Mouse (Mus musculus) heart, adult 2 months (tissue): ENCODE measurements around the gene Nemp1. TPM values are rescaled to one million over a fixed set of nuclear protein-coding genes. Genes with fewer than 3 reads are reported as not detected.
A peak's percentile ranks its signal among the peaks of the same experiment; 100 is the strongest.

Experiments used
- DNase-seq, 2 experiments: peaks; one replicate each; pipeline ENCODE4 v3.0.0; 2021
- H3K27ac ChIP-seq: fragments of 200-600 bp; 2 replicates; pipeline ENCODE4 v1.8.1; 2022
- H3K27me3 ChIP-seq: fragments of 200-500 bp; 2 replicates; pipeline ENCODE4 v1.6.1; 2012; ENCODE audit warnings: mild to moderate bottlenecking, low read length, inconsistent platforms, mixed read lengths; ENCODE audit not compliant: control insufficient read depth, insufficient read depth
- H3K36me3 ChIP-seq: fragments of 200-500 bp; 2 replicates; pipeline ENCODE4 v1.6.1; 2012; ENCODE audit warnings: low read length, inconsistent platforms; ENCODE audit not compliant: control insufficient read depth, insufficient read depth
- H3K4me1 ChIP-seq: fragments of 200-500 bp; 2 replicates; pipeline ENCODE4 v1.6.1; 2011; ENCODE audit warnings: low read length; ENCODE audit not compliant: control insufficient read depth, insufficient read depth
- H3K4me3 ChIP-seq: fragments of 200-600 bp; 2 replicates; pipeline ENCODE4 v1.8.1; 2022
- H3K79me2 ChIP-seq: fragments of 200-500 bp; replicated peaks from 2 replicates; pipeline ENCODE4 v1.6.1; 2012; ENCODE audit warnings: mild to moderate bottlenecking, inconsistent platforms, low read length, moderate library complexity, mixed read lengths; ENCODE audit not compliant: control insufficient read depth, insufficient read depth
- H3K9ac ChIP-seq: fragments of 200-500 bp; 2 replicates; pipeline ENCODE4 v1.6.1; 2012; ENCODE audit warnings: low read depth, mild to moderate bottlenecking, control low read depth, inconsistent platforms, low read length, mixed read lengths
- CTCF ChIP-seq: fragments of 200-600 bp; IDR thresholded peaks from 2 replicates; pipeline ENCODE4 v1.8.1; 2022; ENCODE audit warnings: antibody characterized with exemption, mild to moderate bottlenecking, moderate library complexity
- EP300 ChIP-seq: fragments of 200-500 bp; IDR thresholded peaks from 2 replicates; pipeline ENCODE4 v1.6.1; 2011; ENCODE audit warnings: low read depth, low read length, control low read depth; ENCODE audit not compliant: insufficient read depth
- POLR2A ChIP-seq: fragments of 200-500 bp; IDR thresholded peaks from 2 replicates; pipeline ENCODE4 v1.6.1; 2011; ENCODE audit warnings: mild to moderate bottlenecking, low read depth, low read length, control low read depth; ENCODE audit not compliant: insufficient read depth
- WGBS: fragments of 180-500 bp; shearing (Covaris S2); methylation state at CpG from one replicate; pipeline ENCODE4 v1.1.7; 2018; 5-methylcytosine and 5-hydroxymethylcytosine counted together
- intact Hi-C: fragments of 180-260 bp; cut with DNase I; formaldehyde crosslinking; loops from one replicate; pipeline ENCODE4 v1.15.1; 2025
- polyA plus RNA-seq: library from polyadenylated mRNA; depleted of rRNA; stranded (reverse); fragments of >200 nt; gene quantifications from 2 replicates; pipeline ENCODE4 v1.2.3, GENCODE M21; 2012
- total RNA-seq, 2 experiments: library from RNA; stranded (reverse); gene quantifications; 2 replicates each; pipeline ENCODE4 v1.2.3; 2021

Gene Nemp1
- total and polyA plus RNA-seq, 3 experiments: 2.2 to 4.2 (median 3.7) TPM

GRCm38 (mm10) chr10:127704766-127705220 is 38.1 kb downstream of the Nemp1 start, which contains the start of gene Myo1a:
Gene Myo1a (plus strand): TSS chr10:127705170.
- no peaks in the 10 kb centered on the region for H3K27me3 ChIP-seq
- peaks cover 1% of the 10 kb centered on the region; the same call in 1 of the 2 replicates for H3K4me1 ChIP-seq
- H3K36me3 ChIP-seq: no peaks in the 10 kb centered on the region
- no peak within 1 kb of the TSS for H3K27ac ChIP-seq
- H3K79me2 ChIP-seq: no peaks in the 10 kb centered on the region
- no peak within 1 kb of the TSS for H3K9ac ChIP-seq
- TF ChIP-seq EP300 (no peak), CTCF (no peak), POLR2A (no peak)
- no peak for DNase-seq
- no peak within 1 kb of the TSS for H3K4me3 ChIP-seq
- WGBS: 62% methylated on average over 2 of the region's 2 CpGs
- intact Hi-C loops: no loop called here

GRCm38 (mm10) chr10:127705783-127706182 is 39.1 kb downstream of the Nemp1 start:
- WGBS: 86% methylated on average over 4 of the region's 4 CpGs
- TF ChIP-seq CTCF: no peak
- no peak for TF ChIP-seq POLR2A
- TF ChIP-seq EP300: no peak

DNA sequence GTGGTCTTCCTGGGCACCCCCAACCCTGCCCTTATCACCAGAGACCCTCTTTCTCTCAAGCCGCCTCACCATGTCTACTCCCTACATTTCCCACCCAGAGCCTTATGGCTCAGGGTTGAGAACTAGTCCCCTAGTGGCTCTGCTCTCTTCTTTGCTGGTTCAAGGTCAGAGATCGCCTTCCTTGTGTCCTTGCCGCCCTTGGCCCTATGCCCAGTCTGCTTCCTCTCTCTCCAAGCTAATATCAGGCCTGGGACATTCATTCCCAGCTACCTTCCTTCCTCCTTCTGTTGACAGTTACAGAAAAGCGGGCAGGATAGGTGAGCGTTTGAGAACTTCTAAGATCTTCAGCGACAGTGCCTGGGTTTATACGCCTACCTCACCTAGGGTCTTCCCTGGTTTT is 41.0 kb downstream of the Nemp1 start:
- Histone ChIP-seq H3K79me2 (no peaks in the 10 kb centered on the region), H3K27me3 (no peaks in the 10 kb centered on the region), H3K4me3 (no peak overlapping the region), H3K27ac (no peak overlapping the region), H3K36me3 (no peaks in the 10 kb centered on the region), H3K9ac (no peak overlapping the region), H3K4me1 (peaks cover 1% of the 10 kb centered on the region; the same call in 1 of the 2 replicates)
- DNase-seq: peak; percentile 35 to 55
- TF ChIP-seq CTCF (no peak), EP300 (no peak), POLR2A (no peak)
- 24% methylated on average over 7 of the region's 7 CpGs for WGBS
- intact Hi-C loops: no loop called here

More at GRCm38 (mm10) chr10:127705783-127706182, 39.1 kb downstream of the Nemp1 start:
- H3K36me3 ChIP-seq: no peaks in the 10 kb centered on the region
- H3K4me1 ChIP-seq: peaks cover 1% of the 10 kb centered on the region; the same call in 1 of the 2 replicates
- no peaks in the 10 kb centered on the region for H3K27me3 ChIP-seq
- no peak overlapping the region for H3K4me3 ChIP-seq
- DNase-seq: no peak
- H3K9ac ChIP-seq: no peak overlapping the region
- no peak overlapping the region for H3K27ac ChIP-seq
- intact Hi-C loops: no loop called here
- no peaks in the 10 kb centered on the region for H3K79me2 ChIP-seq

GRCm38 (mm10) chr10:127708850-127709370 is 42.2 kb downstream of the Nemp1 start:
- Histone ChIP-seq H3K4me1 (peaks cover 1% of the 10 kb centered on the region; the same call in 1 of the 2 replicates), H3K9ac (no peak overlapping the region), H3K4me3 (no peak overlapping the region), H3K27ac (no peak overlapping the region), H3K79me2 (no peaks in the 10 kb centered on the region), H3K27me3 (no peaks in the 10 kb centered on the region), H3K36me3 (no peaks in the 10 kb centered on the region)
- TF ChIP-seq POLR2A (no peak), CTCF (no peak), EP300 (no peak)
- DNase-seq: no peak
- intact Hi-C loops: no loop called here
- WGBS: 93% methylated on average over 3 of the region's 3 CpGs

DNA sequence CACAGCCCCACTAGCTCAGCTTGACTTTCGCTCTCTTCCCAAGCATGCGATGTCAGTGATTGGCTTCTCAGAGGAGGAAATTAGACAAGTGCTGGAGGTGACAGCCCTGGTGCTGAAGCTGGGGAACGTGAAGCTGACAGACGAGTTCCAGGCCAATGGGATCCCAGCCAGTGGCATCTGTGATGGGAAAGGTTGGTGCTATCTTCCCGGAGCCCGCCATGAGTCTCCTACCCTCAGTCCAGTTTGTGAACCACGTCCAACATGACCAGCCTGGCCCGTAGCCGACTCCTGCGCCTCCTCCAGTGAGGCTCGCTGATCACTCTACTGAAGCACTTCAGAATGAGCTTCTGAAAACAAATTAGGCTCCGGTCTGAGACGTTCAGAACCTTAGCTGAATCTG is 43.6 kb downstream of the Nemp1 start:
- Histone ChIP-seq H3K27me3 (no peaks in the 10 kb centered on the region), H3K27ac (no peak overlapping the region), H3K36me3 (no peaks in the 10 kb centered on the region), H3K4me3 (no peak overlapping the region), H3K79me2 (no peaks in the 10 kb centered on the region), H3K4me1 (peaks cover 1% of the 10 kb centered on the region; the same call in 1 of the 2 replicates), H3K9ac (no peak overlapping the region)
- TF ChIP-seq CTCF (no peak), POLR2A (no peak), EP300 (no peak)
- DNase-seq: no peak
- WGBS: 69% methylated on average over 13 of the region's 13 CpGs
- intact Hi-C loops: no loop called here

- no peak overlapping the region for H3K4me3 ChIP-seq
- H3K27ac ChIP-seq: no peak overlapping the region
- no peaks in the 10 kb centered on the region for H3K27me3 ChIP-seq
- H3K36me3 ChIP-seq: no peaks in the 10 kb centered on the region
- H3K4me1 ChIP-seq: peaks cover under 1% of the 10 kb centered on the region; the same call in 1 of the 2 replicates
- no peak for DNase-seq
- H3K79me2 ChIP-seq: no peaks in the 10 kb centered on the region
- TF ChIP-seq EP300: no peak
- no peak for TF ChIP-seq POLR2A
- no peak overlapping the region for H3K9ac ChIP-seq
- WGBS: 71% methylated on average over 6 of the region's 6 CpGs
- intact Hi-C loops: no loop called here
Measured at GRCm38 (mm10) chr10:127712736-127713135, 46.0 kb downstream of the Nemp1 start.
